Mouse (Mus musculus) layer of hippocampus, postnatal 14 days (tissue): Measurements from ENCODE around the gene Cbfa2t2. TPM values are rescaled to one million over a fixed set of nuclear protein-coding genes. Genes with fewer than 3 reads are reported as not detected.

ENCODE experiments used
- DNase-seq, 2 experiments: peaks; one replicate each; pipeline ENCODE4 v3.0.0; 2021 to 2022; ENCODE audit warnings: low spot score in 2 of 2, mixed read lengths in 1 of 2
- total RNA-seq, 2 experiments: library from RNA; stranded (reverse); gene quantifications; 2 replicates each; pipeline ENCODE4 v1.2.3; 2021

Cbfa2t2 gene
- total RNA-seq, 2 experiments from 2014 or later: 43.3 to 50.4 TPM

DNA sequence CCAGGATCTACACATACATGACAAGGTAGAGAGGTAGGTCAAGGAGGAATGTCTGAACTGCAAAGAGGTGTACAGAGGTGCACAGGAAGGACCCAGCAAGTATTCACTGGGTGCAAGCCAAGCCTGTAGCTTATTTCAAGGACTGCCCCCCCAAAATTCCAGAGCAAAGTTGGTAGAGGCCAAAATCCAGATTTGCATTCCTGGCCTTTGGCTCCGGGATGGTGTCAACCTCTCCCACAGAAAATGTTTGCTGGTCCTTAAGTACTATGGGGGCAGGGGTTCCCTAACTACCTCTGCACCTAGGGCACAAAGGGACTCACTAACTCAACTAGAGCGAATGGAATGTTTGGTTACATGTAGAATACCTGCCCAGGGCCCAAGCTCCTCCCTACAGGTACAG is 131.5 kb downstream of the Cbfa2t2 start:
- no peak for DNase-seq

- DNase-seq: no peak
Measured at GRCm38 (mm10) chr2:154568329-154569070, 132.2 kb downstream of the Cbfa2t2 start.

GRCm38 (mm10) chr2:154569071-154569748 is 132.9 kb downstream of the Cbfa2t2 start:
- DNase-seq: peak in 1 of 2 experiments; percentile 57

- DNase-seq: peak; percentile 90 to 95
Measured at GRCm38 (mm10) chr2:154569836-154570286, 133.6 kb downstream of the Cbfa2t2 start, which contains the start of gene E2f1. Gene E2f1, minus strand, starts transcription at chr2:154569892.

- no peak for DNase-seq
Measured at GRCm38 (mm10) chr2:154570666-154571065, 134.4 kb downstream of the Cbfa2t2 start.

DNA sequence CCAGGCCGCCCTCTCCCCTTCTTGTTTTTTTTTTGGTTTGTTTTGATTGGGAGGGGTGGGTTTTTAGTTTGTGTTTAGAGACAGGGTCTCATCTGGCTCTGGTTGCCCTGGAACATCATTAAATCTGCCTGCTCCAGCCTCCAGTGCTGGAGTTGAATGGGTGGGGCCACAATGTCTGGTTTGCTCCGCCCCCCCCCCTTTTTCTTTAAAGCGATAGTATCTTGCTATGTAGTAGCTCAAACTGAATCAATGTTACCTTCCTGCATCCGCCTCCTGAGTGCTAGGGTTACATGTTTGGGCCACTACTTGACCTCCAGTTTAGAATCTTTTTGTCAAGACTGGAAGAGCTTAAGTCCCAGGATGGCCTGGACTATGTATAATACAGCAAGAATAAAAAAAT is 135.0 kb downstream of the Cbfa2t2 start:
- DNase-seq: no peak

DNA sequence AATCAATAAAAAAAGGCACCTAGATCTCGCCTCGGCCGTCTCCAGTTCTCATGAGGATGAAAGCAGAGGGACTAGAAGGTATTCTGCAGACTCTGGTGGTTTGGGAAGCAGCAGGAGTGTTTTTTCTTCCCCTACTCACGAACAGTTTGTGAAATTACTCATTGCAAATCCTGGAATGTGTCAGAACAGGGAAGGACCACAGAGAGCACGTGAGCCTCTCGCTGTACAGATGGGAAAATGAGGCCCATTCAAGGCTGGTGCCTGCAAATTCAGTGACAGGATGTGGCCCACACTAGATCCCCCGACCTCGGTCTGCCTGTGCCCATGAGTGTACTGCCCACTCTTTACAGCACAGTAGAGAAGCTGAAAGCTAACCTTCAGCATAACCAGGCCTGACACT is 135.7 kb downstream of the Cbfa2t2 start:
- peak in 1 of 2 experiments; percentile 40 for DNase-seq

DNA sequence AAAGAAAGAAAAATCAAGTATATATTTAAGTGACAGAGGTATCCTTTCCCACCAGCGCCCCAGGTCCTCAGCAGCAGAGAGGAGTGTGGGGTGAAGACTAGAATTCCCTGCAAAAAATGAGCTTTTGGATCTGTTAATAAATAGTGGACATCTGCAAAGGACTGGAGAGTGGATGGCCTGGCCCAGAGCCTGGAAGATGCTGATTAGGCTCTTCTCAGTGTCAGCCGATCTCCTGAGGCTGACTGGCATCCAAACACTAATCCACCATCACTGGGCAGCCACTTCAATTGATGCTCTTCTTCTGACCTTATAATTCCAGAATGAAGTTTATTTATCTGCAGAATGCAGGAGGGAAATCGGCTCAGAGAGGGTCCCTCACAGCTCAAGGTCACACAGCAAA is 136.7 kb downstream of the Cbfa2t2 start:
- DNase-seq: no peak

- DNase-seq: no peak
Measured at GRCm38 (mm10) chr2:154574271-154574670, 138.0 kb downstream of the Cbfa2t2 start.

DNA sequence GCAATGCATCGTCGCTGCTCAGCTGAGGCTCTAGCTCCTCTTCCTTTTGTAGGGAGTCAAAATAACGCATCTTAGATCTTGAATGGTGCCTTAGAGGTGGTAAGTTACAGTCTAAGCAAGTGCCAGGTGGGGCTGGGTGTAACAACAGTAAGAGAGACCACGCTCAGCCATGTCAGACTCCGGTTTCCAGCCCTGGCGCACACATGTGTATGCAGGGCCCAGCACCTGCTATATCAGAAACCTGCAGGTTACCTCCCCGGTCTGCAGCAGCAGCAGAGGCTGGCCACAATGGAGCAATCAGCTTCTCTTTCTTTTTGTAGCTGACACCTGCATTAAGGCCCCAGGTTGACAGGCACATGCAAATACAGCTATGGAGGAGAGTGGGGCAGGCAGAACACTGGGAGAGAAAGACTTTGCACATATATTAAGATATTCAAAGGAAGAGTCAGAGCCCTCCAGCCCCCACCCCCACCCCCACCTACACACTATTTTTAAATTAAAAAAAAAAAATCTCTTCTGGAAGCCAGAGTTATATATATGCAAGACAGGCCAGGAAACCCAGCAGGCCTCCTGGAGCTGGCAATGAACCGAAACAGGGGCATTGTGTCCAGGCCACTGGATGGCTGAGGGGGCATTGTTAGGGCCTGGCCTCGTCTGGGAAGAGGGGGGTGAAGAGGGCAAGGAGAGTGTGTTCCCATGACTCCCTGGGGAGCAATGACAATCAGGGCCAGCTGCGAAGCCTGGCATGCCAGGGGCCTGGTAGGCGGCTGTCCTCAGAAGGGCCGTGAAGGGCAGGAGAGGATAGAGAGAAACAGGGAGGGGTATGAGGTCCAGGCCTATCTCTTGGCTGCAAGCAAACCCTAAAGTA is 140.8 kb downstream of the Cbfa2t2 start:
- DNase-seq: no peak

GRCm38 (mm10) chr2:154577744-154578067 is 141.4 kb downstream of the Cbfa2t2 start:
- no peak for DNase-seq

DNA sequence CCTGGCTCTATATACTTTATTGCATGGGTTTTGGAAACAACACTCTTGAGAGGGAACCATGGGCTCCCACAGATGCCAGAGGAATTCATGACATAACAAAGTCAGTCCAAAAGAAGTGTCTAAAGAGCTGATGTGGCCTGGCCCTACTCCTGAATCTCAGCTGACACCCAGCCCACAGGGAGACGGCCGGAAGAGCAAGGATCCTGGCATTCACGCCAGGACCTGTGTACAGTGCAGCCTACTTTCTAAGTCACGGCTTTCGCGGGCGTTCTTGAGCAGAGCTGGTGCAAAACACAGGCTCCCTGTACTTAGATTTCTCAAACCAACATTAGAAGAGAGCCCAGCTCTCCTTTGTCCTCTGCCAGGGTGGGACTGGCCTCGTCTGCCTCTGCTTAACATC is 144.3 kb downstream of the Cbfa2t2 start:
- no peak for DNase-seq

GRCm38 (mm10) chr2:154581421-154581820 is 145.1 kb downstream of the Cbfa2t2 start:
- DNase-seq: no peak

DNA sequence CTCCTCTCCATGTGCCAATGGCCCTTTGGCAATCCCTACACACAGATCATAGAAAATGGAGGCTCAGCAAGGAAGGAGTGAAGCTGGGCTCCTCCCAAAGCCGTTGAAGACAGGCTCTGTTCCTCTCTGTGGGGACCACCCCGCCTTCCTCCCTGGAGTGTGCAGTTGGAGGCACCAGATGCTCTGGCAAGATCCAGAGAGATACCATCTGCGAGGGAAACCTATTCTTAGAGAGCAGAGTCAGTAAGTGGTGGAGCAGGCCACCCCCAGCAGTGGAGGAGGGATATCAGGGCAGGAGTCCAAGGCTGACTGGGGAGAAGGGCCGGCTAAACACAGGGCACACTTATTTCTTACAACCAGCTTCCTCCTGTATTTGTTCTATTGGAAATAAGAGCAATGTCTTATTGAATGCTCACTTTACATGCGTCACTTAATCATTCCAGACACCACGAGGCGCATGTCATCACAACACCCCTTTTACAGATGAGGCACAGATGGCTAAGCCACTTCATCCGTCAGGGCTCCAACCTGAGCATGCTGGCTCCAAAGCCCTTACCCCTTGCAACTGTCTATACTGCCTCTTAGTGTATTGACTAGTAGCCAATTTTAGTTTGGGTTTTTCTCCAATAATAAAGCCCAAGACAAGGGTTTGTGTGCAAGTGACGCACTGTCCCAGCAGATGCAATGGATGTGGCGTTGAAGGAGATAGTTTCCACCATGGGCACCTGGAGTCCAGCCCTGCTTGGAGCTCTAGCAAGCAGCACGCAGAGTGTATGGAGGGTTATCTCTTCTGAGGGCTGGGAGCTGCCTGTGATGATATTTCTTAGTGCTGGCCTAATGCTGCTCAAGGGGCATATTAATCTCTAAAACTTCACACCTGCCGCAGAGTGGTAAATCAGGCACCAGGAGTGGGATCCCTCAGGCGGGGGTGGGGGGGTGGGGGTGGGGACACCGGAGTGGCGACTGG is 147.9 kb downstream of the Cbfa2t2 start:
- peak; percentile 88 to 96 for DNase-seq

DNA sequence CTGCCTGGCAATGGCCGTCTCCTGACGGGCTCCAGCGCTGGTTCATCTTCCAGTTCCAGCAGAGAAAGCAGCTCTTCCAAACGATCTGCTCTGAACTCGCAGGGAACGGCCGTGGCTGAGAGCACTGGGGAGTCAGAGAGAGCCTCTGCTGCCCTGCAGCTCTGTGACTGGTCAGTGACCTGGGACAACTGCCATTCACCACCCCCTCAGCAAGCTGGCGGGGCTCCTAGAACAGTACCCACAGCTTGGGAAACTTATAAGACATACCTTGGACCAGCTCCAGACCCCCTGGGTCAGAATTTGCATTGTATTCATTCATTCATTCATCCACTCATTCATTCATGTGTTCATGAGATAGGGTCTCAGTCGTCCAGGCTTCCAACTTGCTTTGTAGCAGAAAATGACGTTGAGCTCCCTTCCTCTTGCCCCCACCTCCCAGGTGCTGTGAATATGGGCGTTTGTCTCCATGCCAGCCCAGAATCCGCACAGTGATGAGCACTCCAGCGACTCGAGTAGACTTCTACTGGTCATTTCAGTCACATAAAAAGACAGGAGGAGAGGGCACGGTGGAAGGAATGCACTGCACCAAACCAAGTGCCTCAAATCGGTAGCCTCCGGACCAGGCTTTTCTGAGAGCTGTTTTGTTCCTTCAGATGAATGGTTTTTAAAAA is 148.8 kb downstream of the Cbfa2t2 start:
- DNase-seq: no peak

DNA sequence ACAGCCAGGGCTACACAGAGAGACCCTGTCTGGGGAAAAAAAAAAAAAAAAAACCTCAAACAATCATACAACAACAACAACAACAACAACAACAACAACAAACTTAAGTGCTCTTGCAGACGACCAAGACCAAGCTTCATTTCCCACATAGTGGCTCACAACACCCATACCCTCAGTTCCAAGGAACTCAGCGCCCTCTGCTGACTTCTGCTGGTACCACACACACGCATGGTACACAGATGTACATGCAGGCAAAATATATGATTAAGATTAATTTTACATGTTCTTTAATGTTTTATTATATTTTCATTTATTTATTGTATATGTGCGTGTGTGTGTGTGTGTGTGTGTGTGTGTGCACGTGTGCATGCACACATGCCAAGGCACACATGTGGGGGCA is 150.1 kb downstream of the Cbfa2t2 start:
- peak; percentile 37 to 61 for DNase-seq
